Mouse (Mus musculus) brain, adult 10 weeks (tissue): ENCODE measurements around the gene Cyp2a12. TPM values are rescaled to one million over a fixed set of nuclear protein-coding genes. Genes with fewer than 3 reads are reported as not detected.

Experiments used
- polyA plus RNA-seq: library from polyadenylated mRNA; stranded (reverse); fragments of 350-450 nt; fragmentation: Illumina TruSeq; extraction: RNeasy Lipid Tissue Mini Kit (QIAGEN cat#74804); gene quantifications from one replicate; pipeline ENCODE4 v1.2.3, GENCODE M21; 2015; ENCODE audit warnings: low read depth, low replicate concordance

Gene Cyp2a12
- polyA plus RNA-seq, result not detected

DNA sequence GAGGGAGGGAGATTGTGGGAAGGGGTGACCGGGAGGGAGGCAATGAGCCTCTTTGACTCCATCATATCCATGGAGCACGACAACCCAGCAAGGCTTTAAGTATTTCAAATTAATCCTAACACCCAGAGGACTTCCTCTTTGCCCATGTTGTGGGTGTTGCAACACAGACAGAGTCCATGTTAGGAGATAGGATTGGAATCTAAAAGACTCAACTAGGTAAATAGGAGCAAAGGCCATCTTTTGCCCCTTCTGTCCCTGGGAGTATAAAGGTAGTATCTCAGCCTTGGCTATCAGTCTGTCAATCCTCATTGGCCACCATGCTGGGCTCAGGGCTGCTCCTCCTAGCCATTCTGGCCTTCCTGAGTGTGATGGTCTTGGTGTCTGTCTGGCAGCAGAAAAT lies at the start of gene Cyp2a12:
TSS of gene Cyp2a12 (plus strand) at position 293 of the 400 bp plus-strand sequence.

Other genes starting within 250 kb of the Cyp2a12 start
- gene Cyp2g1, start 220.2 kb upstream of the Cyp2a12 start, polyA plus RNA-seq, result not detected
- gene Cyp2a5, start 193.8 kb upstream of the Cyp2a12 start, polyA plus RNA-seq, result 0.48 TPM
- not detected for gene Cyp2a22, start 89.7 kb upstream of the Cyp2a12 start, polyA plus RNA-seq
- 0.40 TPM for gene Cyp2f2, start 90.8 kb downstream of the Cyp2a12 start, polyA plus RNA-seq
- not detected for gene Cyp2t4, start 124.6 kb downstream of the Cyp2a12 start, polyA plus RNA-seq
- 83.3 TPM for gene Egln2, start 137.7 kb downstream of the Cyp2a12 start, polyA plus RNA-seq
- 112 TPM for gene Rab4b, start 149.8 kb downstream of the Cyp2a12 start, polyA plus RNA-seq
- not detected for gene Gm21983, start 152.0 kb downstream of the Cyp2a12 start, polyA plus RNA-seq
- 8.4 TPM for gene Mia, start 152.1 kb downstream of the Cyp2a12 start, polyA plus RNA-seq
- gene BC024978, start 166.7 kb downstream of the Cyp2a12 start, polyA plus RNA-seq, result 16.5 TPM
- 78.9 TPM for gene Snrpa, start 167.2 kb downstream of the Cyp2a12 start, polyA plus RNA-seq
- 6.2 TPM for gene Itpkc, start 199.6 kb downstream of the Cyp2a12 start, polyA plus RNA-seq
- 25.0 TPM for gene Coq8b, start 203.9 kb downstream of the Cyp2a12 start, polyA plus RNA-seq
- 57.8 TPM for gene Numbl, start 229.4 kb downstream of the Cyp2a12 start, polyA plus RNA-seq